10 mouse cellular contexts compared by ENCODE assay signal in the genomic region with DNA sequence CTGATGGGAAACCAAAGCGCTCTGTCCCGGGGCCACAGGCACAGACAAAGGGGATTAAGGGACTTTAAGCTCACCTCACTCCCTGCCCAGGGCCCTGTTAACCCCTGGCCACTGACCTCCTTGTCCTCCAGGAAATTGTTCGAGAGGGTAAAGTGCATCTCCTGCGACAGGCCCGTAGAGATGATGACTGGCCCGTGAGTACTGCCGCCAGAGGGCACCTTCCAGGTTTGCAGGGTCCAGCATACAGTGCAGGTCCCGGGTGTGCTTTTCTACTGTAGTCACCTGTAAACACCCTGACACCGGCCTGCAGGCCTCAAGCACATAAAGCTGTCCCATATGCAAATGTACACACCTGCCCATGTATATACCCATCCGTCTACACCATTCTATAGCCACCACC. TPM values are rescaled to one million over a fixed set of nuclear protein-coding genes. Genes with fewer than 3 reads are reported as not detected.
A peak's percentile ranks its signal among the peaks of the same experiment; 100 is the strongest.
DNase-seq lines count a peak whose midpoint lies in the region; ATAC-seq and TF ChIP-seq lines count a peak whose summit lies in the region.
"Had no signal": no experiment of that assay in that cellular context is flagged by ENCODE, and none has a peak within 500 bp of the region (broad histone marks: within the 10 kb centered on the region; RNA-seq: fewer than 3 reads in every experiment).

No protein-coding gene starts in this region.

- TF ChIP-seq POLR2A in spleen, adult 2 months (IDR thresholded peaks at IDR 0.05; ENCODE audit: low read depth, low read length) = no peak

- H3K4me1 ChIP-seq in hindbrain, postnatal 0 days (ENCODE audit: insufficient read depth, low read length) = no peaks in the 10 kb centered on the region
- no peaks in the 10 kb centered on the region for H3K4me1 ChIP-seq in hindbrain, embryonic 11.5 days (replicated peaks; ENCODE audit: control insufficient read depth, insufficient read depth, low read length)
- no peaks in the 10 kb centered on the region for H3K4me1 ChIP-seq in spleen, adult 2 months (ENCODE audit: control insufficient read depth, insufficient read depth, insufficient read length)
- H3K4me1 ChIP-seq in kidney, postnatal 0 days (replicated peaks; ENCODE audit: insufficient read depth, low read length) = 0 out of 2 replicates have a peak, but pooled peaks cover 4% of the 10 kb centered on the region

- ATAC-seq in hindbrain, postnatal 0 days = no peak
- no peak for ATAC-seq in hindbrain, embryonic 11.5 days (ENCODE audit: low FRiP score)
- peak; percentile 53; the same call in 1 of the 2 replicates for ATAC-seq in kidney, postnatal 0 days (replicated peaks; ENCODE audit: low FRiP score, low read depth)

- no peak overlapping the region for H3K9ac ChIP-seq in hindbrain, postnatal 0 days (replicated peaks; ENCODE audit: low read length)
- no peak overlapping the region for H3K9ac ChIP-seq in hindbrain, embryonic 11.5 days (ENCODE audit: low read depth, low read length)
- no peak overlapping the region for H3K9ac ChIP-seq in kidney, postnatal 0 days (ENCODE audit: low read depth, low read length)
- H3K9ac ChIP-seq: heart, embryonic 15.5 days had no signal

- H3K27me3 ChIP-seq in hindbrain, postnatal 0 days (ENCODE audit: insufficient read depth, low read length) = no peaks in the 10 kb centered on the region
- H3K27me3 ChIP-seq in hindbrain, embryonic 11.5 days (ENCODE audit: control insufficient read depth, insufficient read depth, low read length) = no peaks in the 10 kb centered on the region
- no peaks in the 10 kb centered on the region for H3K27me3 ChIP-seq in spleen, adult 2 months (ENCODE audit: control insufficient read depth, insufficient read depth, low read length)
- H3K27me3 ChIP-seq in kidney, postnatal 0 days (ENCODE audit: insufficient read depth, low read length) = no peaks in the 10 kb centered on the region
- H3K27me3 ChIP-seq: heart, embryonic 15.5 days had no signal

- H3K4me3 ChIP-seq in hindbrain, postnatal 0 days (ENCODE audit: low read length) = no peak overlapping the region
- no peak overlapping the region for H3K4me3 ChIP-seq in hindbrain, embryonic 11.5 days (ENCODE audit: low read depth, low read length)
- H3K4me3 ChIP-seq in spleen, adult 2 months (ENCODE audit: extremely low read depth, insufficient read depth, insufficient read length) = no peak overlapping the region
- no peak overlapping the region for H3K4me3 ChIP-seq in kidney, postnatal 0 days (replicated peaks; ENCODE audit: low read depth, low read length)
- H3K4me3 ChIP-seq: heart, embryonic 15.5 days had no signal

- TF ChIP-seq CTCF in hindbrain, postnatal 0 days (IDR thresholded peaks at IDR 0.05; ENCODE audit: low read depth) = peak; percentile 37
- peak; percentile 17; the same call in 1 of the 2 replicates for TF ChIP-seq CTCF in spleen, adult 2 months (IDR thresholded peaks at IDR 0.05; ENCODE audit: extremely low read depth, insufficient read depth, insufficient read length, insufficient replicate concordance)
- peak; percentile 59 for TF ChIP-seq CTCF in kidney, postnatal 0 days (IDR thresholded peaks at IDR 0.05; ENCODE audit: low read depth)

- no peaks in the 10 kb centered on the region for H3K36me3 ChIP-seq in hindbrain, postnatal 0 days (ENCODE audit: insufficient read depth, low read length)
- no peaks in the 10 kb centered on the region for H3K36me3 ChIP-seq in hindbrain, embryonic 11.5 days (ENCODE audit: control insufficient read depth, insufficient read depth, low read length)
- no peaks in the 10 kb centered on the region for H3K36me3 ChIP-seq in spleen, adult 2 months (ENCODE audit: control insufficient read depth, insufficient read depth, low read length)
- H3K36me3 ChIP-seq in kidney, postnatal 0 days (ENCODE audit: insufficient read depth, low read length) = no peaks in the 10 kb centered on the region
- H3K36me3 ChIP-seq: heart, embryonic 15.5 days had no signal

- DNase-seq in hindbrain, postnatal 0 days (ENCODE audit: low spot score) = no peak
- DNase-seq in hindbrain, embryonic 11.5 days (ENCODE audit: low spot score) = no peak
- DNase-seq in spleen, adult 2 months (ENCODE audit: low read depth in 1 of 2, low spot score in 2 of 2) = no peak
- DNase-seq in spleen, postnatal 36 days (ENCODE audit: low spot score in 2 of 2) = no peak
- DNase-seq in kidney, postnatal 0 days (ENCODE audit: low spot score) = peak; percentile 25
- peak; percentile 59 for DNase-seq in thymus, postnatal 4 days
- DNase-seq in adrenal gland, adult (ENCODE audit: inconsistent age in 2 of 2, low spot score in 1 of 2) = no peak
- DNase-seq: adrenal gland, postnatal 36 days had no signal

- no peaks in the 10 kb centered on the region for H3K9me3 ChIP-seq in hindbrain, postnatal 0 days (ENCODE audit: low read length)
- H3K9me3 ChIP-seq in hindbrain, embryonic 11.5 days (ENCODE audit: control insufficient read depth, low read length) = no peaks in the 10 kb centered on the region
- H3K9me3 ChIP-seq in kidney, postnatal 0 days (replicated peaks; ENCODE audit: low read length) = no peaks in the 10 kb centered on the region
- H3K9me3 ChIP-seq: heart, embryonic 15.5 days had no signal

- H3K27ac ChIP-seq in hindbrain, postnatal 0 days = no peak overlapping the region
- H3K27ac ChIP-seq in hindbrain, embryonic 11.5 days (ENCODE audit: low read depth, low read length) = no peak overlapping the region
- no peak overlapping the region for H3K27ac ChIP-seq in spleen, adult 2 months (ENCODE audit: insufficient read depth, low read length)
- H3K27ac ChIP-seq in kidney, postnatal 0 days = no peak overlapping the region
- H3K27ac ChIP-seq: heart, embryonic 15.5 days had no signal

- 59% methylated on average over 10 of the region's 10 CpGs for WGBS in hindbrain, postnatal 0 days
- 53% methylated on average over 10 of the region's 10 CpGs for WGBS in hindbrain, embryonic 11.5 days
- WGBS in spleen, adult 2 months = 56% methylated on average over 10 of the region's 10 CpGs
- 35% methylated on average over 10 of the region's 10 CpGs for WGBS in kidney, postnatal 0 days

- H3K4me2 ChIP-seq in hindbrain, postnatal 0 days (ENCODE audit: low read depth, low read length) = no peak overlapping the region
- H3K4me2 ChIP-seq in hindbrain, embryonic 11.5 days (replicated peaks; ENCODE audit: low read depth, low read length) = no peak overlapping the region
- no peak overlapping the region for H3K4me2 ChIP-seq in kidney, postnatal 0 days (ENCODE audit: low read length)
- H3K4me2 ChIP-seq: heart, embryonic 15.5 days had no signal

RNA-seq across cellular contexts. Expression of gene Ubald1, which starts 18.7 kb away (rescaled TPM):
- 37.6 and 38.8 TPM in 2 replicates for total RNA-seq in hindbrain, postnatal 0 days (2014; rRNA removed)
- 66.3 and 66.6 TPM in 2 replicates for polyA plus RNA-seq in hindbrain, postnatal 0 days (2015; fragmentation: Nextera tagmentation; extraction: Ambion mirVana)
- 26.1 and 28.9 TPM in 2 replicates for polyA plus RNA-seq in hindbrain, embryonic 11.5 days (2014; fragmentation: Nextera tagmentation; extraction: Ambion mirVana)
- 65.6 and 67.6 TPM in 2 replicates for polyA plus RNA-seq in spleen, adult 2 months (2012; rRNA removed)
- 39.4 and 41.5 TPM in 2 replicates for polyA plus RNA-seq in kidney, postnatal 0 days (2015; fragmentation: Nextera tagmentation; extraction: Ambion mirVana)

RNA-seq across cellular contexts. Expression of gene Mgrn1, which starts 24.7 kb away (rescaled TPM):
- total RNA-seq in hindbrain, postnatal 0 days (2014; rRNA removed) = 217 and 235 TPM in 2 replicates
- polyA plus RNA-seq in hindbrain, postnatal 0 days (2015; fragmentation: Nextera tagmentation; extraction: Ambion mirVana) = 123 and 126 TPM in 2 replicates
- polyA plus RNA-seq in hindbrain, embryonic 11.5 days (2014; fragmentation: Nextera tagmentation; extraction: Ambion mirVana) = 61.3 and 68.8 TPM in 2 replicates
- 103 and 134 TPM in 2 replicates for polyA plus RNA-seq in spleen, adult 2 months (2012; rRNA removed)
- 85.9 and 99.0 TPM in 2 replicates for polyA plus RNA-seq in kidney, postnatal 0 days (2015; fragmentation: Nextera tagmentation; extraction: Ambion mirVana)

RNA-seq across cellular contexts. Expression of gene 4930562C15Rik, which starts 26.2 kb away (rescaled TPM):
- 0.47 TPM in 1 of 2 replicates, not detected in the other for total RNA-seq in hindbrain, postnatal 0 days (2014; rRNA removed)
- polyA plus RNA-seq in hindbrain, postnatal 0 days (2015; fragmentation: Nextera tagmentation; extraction: Ambion mirVana) = 0.29 and 0.31 TPM in 2 replicates
- polyA plus RNA-seq in hindbrain, embryonic 11.5 days (2014; fragmentation: Nextera tagmentation; extraction: Ambion mirVana) = 0.11 and 0.17 TPM in 2 replicates
- not detected in 2 replicates for polyA plus RNA-seq in spleen, adult 2 months (2012; rRNA removed)
- polyA plus RNA-seq in kidney, postnatal 0 days (2015; fragmentation: Nextera tagmentation; extraction: Ambion mirVana) = 0.14 TPM in 1 of 2 replicates, not detected in the other
- total RNA-seq: adrenal gland, postnatal 36 days; layer of hippocampus, adult 18-20 months had no signal

Comparison
In these comparisons a context has a peak if more than half of its experiments do, and no peak if none do; other contexts are left out.
1. DNase-seq: peak in kidney, postnatal 0 days (single experiment) and thymus, postnatal 4 days (single experiment); none in hindbrain, postnatal 0 days (single experiment), hindbrain, embryonic 11.5 days (single experiment), spleen, adult 2 months (0 of 2), spleen, postnatal 36 days (0 of 2) and adrenal gland, adult (0 of 2).
2. Peak in every context shown above with its lines, with median percentiles within 50 percentile points of each other: CTCF ChIP-seq.